1 mouse cellular context compared by ENCODE assay signal in genomic region chr6:85117545-85118511, GRCm38 (mm10).
TF ChIP-seq lines count a peak whose summit lies in the region.

No protein-coding gene starts in this region.

TF ChIP-seq in CH12.LX, 34 proteins besides CTCF, POLR2A, EP300 and RAD21:
- peak; percentile 69 for TF ChIP-seq SMC3 (IDR thresholded peaks at IDR 0.05; ENCODE audit: low read depth, low read length)
- peak; percentile 26; the same call in 1 of the 2 replicates for TF ChIP-seq ZC3H11A (IDR thresholded peaks at IDR 0.05; ENCODE audit: low read depth, low read length)
